Mouse (Mus musculus) kidney, embryonic 15.5 days (tissue): ENCODE results near the gene Slfn5. TPM values are rescaled to one million over a fixed set of nuclear protein-coding genes. Genes with fewer than 3 reads are reported as not detected.

Experiments
- ATAC-seq: fragments of 200-750 bp; cut with Nextera tagmentation; replicated peaks from 2 replicates; pipeline ENCODE4 v1.8.0; 2017; ENCODE audit warnings: moderate TSS enrichment; ENCODE audit not compliant: low FRiP score
- H3K27ac ChIP-seq: fragments of 300-500 bp; sonication (generic); 2 replicates; pipeline ENCODE4 v1.5.1; 2015; ENCODE audit warnings: mild to moderate bottlenecking, inconsistent platforms
- H3K27me3 ChIP-seq: fragments of 300-500 bp; sonication (generic); 2 replicates; pipeline ENCODE4 v1.6.1; 2015; ENCODE audit warnings: inconsistent platforms
- H3K36me3 ChIP-seq: fragments of 300-500 bp; sonication (generic); 2 replicates; pipeline ENCODE4 v1.6.1; 2015; ENCODE audit warnings: inconsistent platforms
- H3K4me1 ChIP-seq: fragments of 300-500 bp; sonication (generic); 2 replicates; pipeline ENCODE4 v1.6.1; 2015; ENCODE audit warnings: inconsistent platforms
- H3K4me2 ChIP-seq: fragments of 300-500 bp; sonication (generic); 2 replicates; pipeline ENCODE4 v1.6.1; 2015; ENCODE audit warnings: moderate library complexity, mild to moderate bottlenecking, inconsistent platforms
- H3K4me3 ChIP-seq: fragments of 300-500 bp; sonication (generic); replicated peaks from 2 replicates; pipeline ENCODE4 v1.5.1; 2015; ENCODE audit warnings: mild to moderate bottlenecking, inconsistent platforms
- H3K9ac ChIP-seq: fragments of 300-500 bp; sonication (generic); 2 replicates; pipeline ENCODE4 v1.6.1; 2015; ENCODE audit warnings: mild to moderate bottlenecking, inconsistent platforms
- H3K9me3 ChIP-seq: fragments of 300-500 bp; sonication (generic); replicated peaks from 2 replicates; pipeline ENCODE4 v1.6.1; 2016; ENCODE audit warnings: inconsistent platforms
- WGBS: fragments of 180-500 bp; shearing (Covaris S2); methylation state at CpG from one replicate; pipeline ENCODE4 v1.1.7; 2015; ENCODE audit warnings: mixed read lengths; 5-methylcytosine and 5-hydroxymethylcytosine counted together
- polyA plus RNA-seq: library from polyadenylated mRNA; unstranded; fragments of >200 nt; fragmentation: Nextera tagmentation; extraction: Ambion mirVana; gene quantifications from 2 replicates; pipeline ENCODE4 v1.2.1, GENCODE M21; 2015

Slfn5 gene
- polyA plus RNA-seq = 7.4 and 9.8 TPM in 2 replicates

DNA sequence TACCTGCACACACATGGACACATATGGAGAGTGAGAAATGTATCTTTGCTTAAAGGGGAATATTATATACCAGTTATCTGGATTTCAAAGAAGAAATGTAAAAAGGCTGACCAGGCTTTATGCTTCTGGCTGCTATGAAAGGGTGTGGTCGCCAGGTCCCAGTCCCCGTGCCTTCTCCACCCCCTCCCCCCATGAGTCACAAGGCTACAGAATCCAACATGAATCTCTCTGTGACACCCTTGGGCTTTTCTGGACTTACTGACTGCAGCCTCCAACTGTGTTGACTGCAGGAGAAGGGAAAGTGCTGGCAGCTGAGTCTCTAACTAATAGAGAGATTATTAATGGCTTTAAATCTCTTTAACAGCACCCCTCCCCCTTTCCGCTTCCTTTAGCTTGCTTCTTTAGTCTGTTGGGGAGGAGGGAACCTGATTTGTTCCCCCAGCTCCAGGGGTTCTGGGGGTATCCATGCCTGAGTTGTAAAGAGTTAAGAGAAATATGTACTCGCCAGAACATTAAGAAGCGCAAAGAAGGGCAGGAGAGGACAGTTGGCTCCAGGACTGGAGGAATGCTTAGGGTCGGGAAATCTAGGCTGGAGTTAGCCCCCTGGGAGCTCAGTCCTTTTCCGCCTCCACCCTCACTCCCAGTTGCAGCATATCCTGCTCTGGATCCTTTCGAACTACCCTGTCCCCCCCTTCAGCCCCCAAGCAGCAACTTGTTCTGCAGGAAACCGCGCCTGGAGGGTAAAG lies at the start of gene Slfn5:
Gene Slfn5, plus strand, starts transcription at position 614 of the 746 bp plus-strand sequence.
- peaks cover 63% of the 10 kb centered on the region for H3K27me3 ChIP-seq
- peak within 1 kb of the TSS; percentile 76 for H3K27ac ChIP-seq
- peak within 1 kb of the TSS; percentile 37 for H3K4me3 ChIP-seq
- ATAC-seq = peak; percentile 66; the same call in 1 of the 2 replicates
- no peak within 1 kb of the TSS for H3K9ac ChIP-seq
- H3K9me3 ChIP-seq = no peaks in the 10 kb centered on the region
- peak within 1 kb of the TSS; percentile 51 for H3K4me2 ChIP-seq
- no peaks in the 10 kb centered on the region for H3K36me3 ChIP-seq
- 5% methylated on average over 10 of the region's 10 CpGs for WGBS
- H3K4me1 ChIP-seq = peaks cover 10% of the 10 kb centered on the region

DNA sequence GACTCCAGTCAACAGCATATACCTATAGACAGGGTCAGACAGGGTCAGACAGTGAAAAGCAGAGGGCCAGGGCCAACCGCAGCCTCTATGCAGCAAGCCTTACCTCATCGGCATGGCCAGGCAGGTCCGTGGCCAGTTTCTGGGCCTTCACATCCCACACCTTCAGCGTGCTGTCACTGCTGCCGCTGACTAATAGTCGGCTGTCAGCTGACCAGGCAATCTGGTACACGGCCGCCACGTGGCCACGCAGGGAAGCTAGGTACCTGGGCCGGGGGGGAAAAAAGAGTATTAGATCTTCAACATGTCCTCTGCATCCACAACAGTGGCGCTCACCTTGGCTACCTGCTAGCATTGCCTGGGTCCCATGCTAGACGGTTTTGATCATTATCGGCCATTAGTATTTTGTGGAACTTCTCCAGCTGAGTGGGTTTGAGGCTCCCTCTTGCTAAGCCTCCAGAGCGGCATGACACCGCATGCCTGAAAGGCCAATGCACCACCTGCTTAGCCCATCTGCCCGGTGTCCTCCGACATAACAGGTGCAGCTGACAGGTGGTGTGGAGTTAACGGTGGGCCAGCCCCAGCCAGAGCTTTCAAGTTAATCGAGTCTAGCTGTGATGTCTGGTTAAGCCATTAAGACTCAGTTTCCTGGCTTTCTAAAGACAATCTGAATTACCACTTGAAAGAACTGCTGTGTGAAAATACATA lies 49.4 kb upstream of the Slfn5 start:
- Histone ChIP-seq H3K4me3 (no peak overlapping the region), H3K27ac (no peak overlapping the region), H3K27me3 (no peaks in the 10 kb centered on the region), H3K36me3 (peaks cover 77% of the 10 kb centered on the region), H3K4me1 (no peaks in the 10 kb centered on the region), H3K4me2 (no peak overlapping the region), H3K9ac (no peak overlapping the region), H3K9me3 (no peaks in the 10 kb centered on the region)
- no peak for ATAC-seq
- 96% methylated on average over 20 of the region's 20 CpGs for WGBS

DNA sequence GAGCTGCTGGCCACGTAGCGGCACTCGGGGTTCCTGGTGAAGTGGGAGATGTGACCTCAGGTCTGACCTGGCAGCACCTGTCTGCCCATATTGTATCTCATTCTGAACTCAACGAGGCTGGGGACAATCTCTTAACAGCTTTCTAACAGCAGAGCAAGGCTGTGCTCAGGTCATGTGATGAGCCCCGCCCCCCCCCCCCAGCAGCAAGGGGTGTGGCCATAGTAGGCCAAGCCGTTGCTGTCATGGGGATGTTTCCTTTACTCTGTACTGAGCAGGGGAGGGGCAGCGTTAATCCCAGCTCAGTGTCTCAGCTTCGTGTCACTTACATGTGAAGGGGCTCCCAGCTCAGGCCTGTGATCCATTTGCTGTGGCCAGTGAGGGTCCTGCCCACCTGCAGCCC lies 46.2 kb upstream of the Slfn5 start:
- WGBS = 63% methylated on average over 8 of the region's 8 CpGs
- Histone ChIP-seq H3K9me3 (no peaks in the 10 kb centered on the region), H3K9ac (no peak overlapping the region), H3K4me1 (peaks cover 12% of the 10 kb centered on the region), H3K27me3 (0 out of 2 replicates have a peak, but pooled peaks cover 9% of the 10 kb centered on the region), H3K27ac (no peak overlapping the region), H3K36me3 (peaks cover 69% of the 10 kb centered on the region), H3K4me3 (no peak overlapping the region), H3K4me2 (no peak overlapping the region)
- ATAC-seq = no peak

DNA sequence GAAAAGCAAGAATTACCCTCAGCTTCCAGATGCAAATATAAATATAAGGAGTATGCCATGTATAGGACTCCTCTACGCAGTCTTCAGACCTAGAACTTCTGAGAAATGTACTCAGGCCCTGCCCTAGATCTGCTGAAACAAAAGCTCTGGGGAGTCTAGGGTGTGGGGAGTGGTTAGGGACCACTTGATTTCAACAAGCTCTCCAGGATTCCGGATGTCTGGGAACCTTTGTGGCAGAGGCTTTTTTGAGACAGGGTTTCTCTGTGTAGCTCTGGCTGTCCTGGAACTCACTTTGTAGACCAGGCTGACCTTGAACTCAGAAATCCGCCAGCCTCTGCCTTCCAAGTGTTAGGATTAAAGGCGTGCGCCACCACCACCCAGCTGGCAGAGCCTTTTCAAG lies 45.3 kb upstream of the Slfn5 start:
- H3K27ac ChIP-seq = no peak overlapping the region
- no peak overlapping the region for H3K9ac ChIP-seq
- peaks cover 61% of the 10 kb centered on the region for H3K36me3 ChIP-seq
- WGBS = 95% methylated on average over 5 of the region's 5 CpGs
- no peak for ATAC-seq
- peaks cover 12% of the 10 kb centered on the region for H3K4me1 ChIP-seq
- no peaks in the 10 kb centered on the region for H3K9me3 ChIP-seq
- peaks cover 14% of the 10 kb centered on the region; the same call in 1 of the 2 replicates for H3K27me3 ChIP-seq
- no peak overlapping the region for H3K4me3 ChIP-seq
- no peak overlapping the region for H3K4me2 ChIP-seq

DNA sequence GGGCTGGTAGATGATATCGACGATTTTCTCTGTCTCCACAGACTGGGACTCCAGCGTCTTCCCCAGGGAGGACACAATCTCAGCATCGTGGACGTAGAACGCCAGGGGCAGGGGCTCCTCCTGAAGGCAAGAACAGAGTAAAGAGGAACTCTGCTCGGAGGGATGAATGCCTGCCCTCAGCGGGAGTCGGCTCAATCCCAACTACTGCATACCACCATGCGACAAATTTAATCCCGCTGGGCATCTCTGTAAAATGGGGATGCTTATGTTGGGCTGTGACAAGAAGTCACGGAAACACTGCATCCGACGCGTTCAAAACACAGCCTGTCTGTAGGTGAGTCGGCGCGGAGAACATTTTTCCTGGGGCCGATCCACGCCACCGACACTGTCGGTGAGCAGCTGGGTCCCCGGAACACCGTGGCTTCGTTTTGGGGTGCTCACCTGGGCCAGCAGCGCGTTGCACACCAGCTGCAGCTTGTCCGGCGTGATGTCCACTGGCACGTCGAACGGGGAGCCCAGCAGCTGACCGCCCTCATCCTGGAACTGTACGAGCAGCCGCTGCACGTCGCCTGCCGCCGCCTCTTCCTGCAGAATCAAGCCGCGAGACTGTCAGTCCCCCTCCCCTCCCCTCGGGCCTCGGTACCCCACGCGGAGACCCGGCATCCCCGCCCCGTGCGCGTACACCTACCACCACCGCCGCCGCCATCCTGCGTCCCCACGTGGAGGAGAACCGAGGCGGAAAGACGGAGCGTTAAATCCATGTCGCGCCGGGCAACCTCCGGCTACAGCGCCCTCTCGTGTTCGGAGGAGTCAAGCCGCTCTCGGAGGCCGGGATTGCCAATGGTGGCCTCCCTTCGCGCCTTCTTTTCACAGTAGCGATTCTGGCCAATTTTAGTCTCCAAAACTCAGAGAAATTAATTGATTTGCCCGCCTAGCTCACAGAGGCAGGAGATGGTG lies 43.2 kb upstream of the Slfn5 start, which contains the start of gene Nle1:
Gene Nle1, minus strand, starts transcription at position 761 of the 957 bp plus-strand sequence.
- peaks cover 40% of the 10 kb centered on the region for H3K36me3 ChIP-seq
- peak within 1 kb of the TSS; percentile 75 for H3K9ac ChIP-seq
- WGBS = 1% methylated on average over 73 of the region's 73 CpGs
- H3K9me3 ChIP-seq = no peaks in the 10 kb centered on the region
- H3K4me1 ChIP-seq = peaks cover 12% of the 10 kb centered on the region
- ATAC-seq = peak; percentile 75
- peak within 1 kb of the TSS; percentile 79 for H3K4me3 ChIP-seq
- H3K27me3 ChIP-seq = peaks cover 22% of the 10 kb centered on the region; the same call in 1 of the 2 replicates
- no peak within 1 kb of the TSS for H3K27ac ChIP-seq
- peak within 1 kb of the TSS; percentile 89 for H3K4me2 ChIP-seq

DNA sequence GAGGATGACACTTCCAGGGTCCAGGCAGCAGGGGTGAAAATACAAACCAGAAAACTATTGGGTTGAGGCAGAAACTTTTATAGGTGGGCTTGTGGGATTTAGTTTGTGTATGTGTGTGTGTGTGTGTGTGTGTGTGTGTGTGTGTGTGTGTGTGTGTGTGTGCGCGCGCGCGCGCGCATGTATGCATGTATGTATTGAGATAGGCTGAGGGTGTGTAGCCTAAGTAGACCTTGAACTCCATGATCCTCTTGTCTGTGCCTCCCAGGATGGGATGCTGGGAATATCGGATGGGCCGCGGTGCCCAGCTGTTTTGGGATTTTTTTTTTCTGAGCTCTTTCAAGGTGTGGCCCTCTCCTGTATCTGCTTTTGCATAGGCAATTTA lies 42.5 kb upstream of the Slfn5 start:
- Histone ChIP-seq H3K4me3 (peak overlapping the region; percentile 79), H3K9me3 (no peaks in the 10 kb centered on the region), H3K9ac (peak overlapping the region; percentile 75; the same call in 1 of the 2 replicates), H3K27ac (no peak overlapping the region), H3K27me3 (peaks cover 28% of the 10 kb centered on the region), H3K4me2 (peak overlapping the region; percentile 89), H3K36me3 (peaks cover 33% of the 10 kb centered on the region), H3K4me1 (peaks cover 12% of the 10 kb centered on the region)
- no peak for ATAC-seq
- 56% methylated on average over 10 of the region's 10 CpGs for WGBS

DNA sequence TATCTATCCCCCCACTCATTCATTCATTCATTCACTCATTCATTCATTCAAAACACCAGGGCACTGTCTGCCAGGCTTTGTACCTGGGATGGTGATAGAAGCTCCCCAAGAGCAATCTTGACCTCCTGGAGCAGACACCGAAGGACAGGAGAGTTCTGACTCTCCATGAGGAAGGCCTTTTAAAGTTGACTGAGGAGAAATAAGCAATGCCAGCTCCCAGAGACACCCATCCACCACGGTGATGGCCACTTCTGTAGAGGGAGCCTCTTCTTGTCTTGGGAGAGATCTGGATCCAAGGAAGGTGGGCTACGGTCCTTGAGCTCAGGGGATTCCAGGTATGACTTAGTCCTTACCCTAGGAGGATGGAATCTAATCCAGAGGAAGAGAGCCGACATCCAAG lies 40.9 kb upstream of the Slfn5 start, which contains the start of gene Unc45b:
Gene Unc45b, plus strand, starts transcription at position 301 of the 400 bp plus-strand sequence.
- ATAC-seq = no peak
- H3K27me3 ChIP-seq = peaks cover 41% of the 10 kb centered on the region
- no peak within 1 kb of the TSS for H3K4me3 ChIP-seq
- H3K9ac ChIP-seq = no peak within 1 kb of the TSS
- no peaks in the 10 kb centered on the region for H3K9me3 ChIP-seq
- H3K4me1 ChIP-seq = peaks cover 12% of the 10 kb centered on the region
- H3K36me3 ChIP-seq = peaks cover 16% of the 10 kb centered on the region
- no peak within 1 kb of the TSS for H3K27ac ChIP-seq
- WGBS = 89% methylated on average over 4 of the region's 4 CpGs
- H3K4me2 ChIP-seq = no peak within 1 kb of the TSS

DNA sequence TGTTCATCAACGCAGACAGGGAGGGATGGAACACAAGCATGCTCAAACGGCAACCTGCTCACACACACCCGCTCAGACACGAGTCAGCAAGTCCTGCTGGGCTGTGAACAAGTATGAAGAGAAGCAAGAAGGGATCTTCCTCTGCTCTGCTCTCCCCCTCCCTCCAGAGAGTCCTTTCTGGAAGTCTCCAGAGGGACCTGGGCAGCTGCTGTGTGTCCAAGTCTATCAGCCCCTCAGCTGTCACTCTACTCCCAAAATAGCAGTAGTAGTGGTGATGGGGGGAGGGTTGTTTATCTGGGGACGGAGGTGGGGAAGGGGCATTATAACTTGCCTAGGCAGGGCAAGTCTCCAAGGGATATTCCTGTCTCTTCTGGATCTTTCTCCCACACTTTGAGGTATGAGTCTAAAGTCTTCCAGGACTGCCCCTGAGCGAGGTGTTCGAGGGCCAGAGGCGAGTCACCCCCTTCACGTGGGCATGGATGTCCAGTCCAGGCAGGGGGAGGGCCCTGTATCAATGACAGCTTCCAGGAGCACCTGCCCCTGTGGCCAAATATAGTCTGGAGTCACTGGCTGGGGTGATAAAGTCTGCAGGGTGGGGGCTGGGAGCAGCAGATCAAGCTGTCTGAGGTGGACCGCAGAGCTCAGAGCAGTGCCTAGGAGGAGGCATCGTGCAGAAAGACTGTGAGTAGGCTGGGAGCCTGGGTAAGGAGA lies 40.3 kb upstream of the Slfn5 start:
- peaks cover 11% of the 10 kb centered on the region for H3K36me3 ChIP-seq
- H3K27me3 ChIP-seq = peaks cover 44% of the 10 kb centered on the region
- ATAC-seq = no peak
- H3K4me1 ChIP-seq = peaks cover 12% of the 10 kb centered on the region
- H3K9me3 ChIP-seq = no peaks in the 10 kb centered on the region
- no peak overlapping the region for H3K4me2 ChIP-seq
- no peak overlapping the region for H3K27ac ChIP-seq
- no peak overlapping the region for H3K9ac ChIP-seq
- no peak overlapping the region for H3K4me3 ChIP-seq
- 76% methylated on average over 11 of the region's 11 CpGs for whole genome bisulfite sequencing

DNA sequence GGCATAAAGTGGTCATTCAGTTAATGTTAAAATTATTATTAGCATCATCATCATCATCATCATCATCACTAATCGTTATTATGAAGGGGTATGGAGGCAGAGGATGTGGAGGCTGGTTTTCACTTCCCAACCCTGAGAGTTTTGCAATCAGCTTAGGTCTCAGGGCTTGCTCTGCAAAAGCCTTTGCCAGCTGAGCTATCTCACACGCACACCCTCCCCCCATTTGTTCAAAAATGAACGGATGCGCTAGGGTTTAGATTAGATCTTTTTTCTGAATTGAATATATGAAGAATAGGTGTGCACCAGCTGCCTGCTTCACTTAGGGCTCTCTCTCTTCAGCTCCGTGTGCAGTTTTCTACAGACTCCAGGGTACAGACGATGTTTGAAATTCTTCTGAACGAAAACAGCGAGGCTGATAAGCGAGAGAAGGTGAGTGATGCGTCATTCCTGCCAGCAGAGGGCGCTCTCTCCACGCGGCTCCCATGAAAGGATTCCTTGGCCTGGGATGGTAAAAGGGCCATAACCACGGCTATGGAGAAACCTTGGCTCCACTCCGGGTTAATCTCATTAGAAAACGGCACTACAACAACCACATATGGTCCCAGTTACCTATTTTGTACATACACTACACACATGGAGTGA lies 36.3 kb upstream of the Slfn5 start:
- Histone ChIP-seq H3K4me1 (no peaks in the 10 kb centered on the region), H3K27me3 (peaks cover 51% of the 10 kb centered on the region), H3K9me3 (no peaks in the 10 kb centered on the region), H3K4me2 (peak overlapping the region; percentile 45), H3K9ac (no peak overlapping the region), H3K36me3 (no peaks in the 10 kb centered on the region), H3K27ac (no peak overlapping the region), H3K4me3 (0 out of 2 replicates have a peak overlapping the region, but pooled peaks have one; percentile 5)
- ATAC-seq = 0 out of 2 replicates have a peak, but pooled peaks have one; percentile 12
- WGBS = 9% methylated on average over 16 of the region's 16 CpGs

DNA sequence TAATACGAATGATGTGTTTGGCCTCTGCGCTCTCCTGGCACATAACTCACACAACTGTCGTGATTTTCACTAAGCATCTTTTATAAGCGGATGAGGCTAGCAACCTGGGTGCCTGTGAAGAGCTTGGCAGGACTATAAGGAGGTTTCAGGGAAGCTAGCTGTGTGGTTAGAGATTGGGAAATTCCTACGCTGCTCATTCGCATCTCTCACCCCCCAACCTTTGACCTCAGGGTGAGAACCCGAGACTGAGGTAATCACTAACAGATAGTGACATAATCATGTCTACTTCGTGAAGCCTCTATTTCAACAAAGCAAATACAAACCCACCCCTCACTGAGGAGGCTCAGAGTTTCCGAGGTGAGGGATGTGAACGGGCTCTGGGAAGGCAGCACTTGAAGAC lies 30.4 kb upstream of the Slfn5 start:
- Histone ChIP-seq H3K4me3 (no peak overlapping the region), H3K27me3 (peaks cover 45% of the 10 kb centered on the region), H3K4me2 (no peak overlapping the region), H3K36me3 (no peaks in the 10 kb centered on the region), H3K27ac (no peak overlapping the region), H3K9ac (no peak overlapping the region), H3K4me1 (no peaks in the 10 kb centered on the region), H3K9me3 (no peaks in the 10 kb centered on the region)
- 59% methylated on average over 10 of the region's 10 CpGs for WGBS
- ATAC-seq = no peak
